Mouse (Mus musculus) intestine, embryonic 15.5 days (tissue): ENCODE results near the gene Eci1. TPM values are rescaled to one million over a fixed set of nuclear protein-coding genes. Genes with fewer than 3 reads are reported as not detected.
"Not testable (repeated sequence)": the region's sequence is repeated elsewhere in the genome, so short reads cannot be mapped to it uniquely, and the experiment has no call there.

ENCODE experiments used
- ATAC-seq: fragments of 200-750 bp; cut with Nextera tagmentation; 2 replicates; pipeline ENCODE4 v1.8.0; 2017; ENCODE audit warnings: moderate TSS enrichment, moderate library complexity
- H3K27ac ChIP-seq: fragments of 300-500 bp; sonication (generic); 2 replicates; pipeline ENCODE4 v1.5.1; 2015; ENCODE audit warnings: mild to moderate bottlenecking, inconsistent platforms
- H3K27me3 ChIP-seq: fragments of 300-500 bp; sonication (generic); replicated peaks from 2 replicates; pipeline ENCODE4 v1.6.1; 2015; ENCODE audit warnings: inconsistent platforms
- H3K36me3 ChIP-seq: fragments of 300-500 bp; sonication (generic); 2 replicates; pipeline ENCODE4 v1.6.1; 2015; ENCODE audit warnings: inconsistent platforms
- H3K4me1 ChIP-seq: fragments of 300-500 bp; sonication (generic); replicated peaks from 2 replicates; pipeline ENCODE4 v1.6.1; 2015; ENCODE audit warnings: inconsistent platforms
- H3K4me2 ChIP-seq: fragments of 300-500 bp; sonication (generic); replicated peaks from 2 replicates; pipeline ENCODE4 v1.6.1; 2015; ENCODE audit warnings: mild to moderate bottlenecking, inconsistent platforms
- H3K4me3 ChIP-seq: fragments of 300-500 bp; sonication (generic); replicated peaks from 2 replicates; pipeline ENCODE4 v1.5.1; 2015; ENCODE audit warnings: inconsistent platforms
- H3K9ac ChIP-seq: fragments of 300-500 bp; sonication (generic); 2 replicates; pipeline ENCODE4 v1.6.1; 2015; ENCODE audit warnings: inconsistent platforms
- H3K9me3 ChIP-seq: fragments of 300-500 bp; sonication (generic); 2 replicates; pipeline ENCODE4 v1.6.1; 2016; ENCODE audit warnings: inconsistent platforms
- WGBS: fragments of 180-500 bp; shearing (Covaris S2); methylation state at CpG from one replicate; pipeline ENCODE4 v1.1.7; 2015; 5-methylcytosine and 5-hydroxymethylcytosine counted together
- polyA plus RNA-seq: library from polyadenylated mRNA; unstranded; fragments of >200 nt; fragmentation: Nextera tagmentation; extraction: Ambion mirVana; gene quantifications from 2 replicates; pipeline ENCODE4 v1.2.1, GENCODE M21; 2015

Eci1 gene
- polyA plus RNA-seq, 1 experiment from 2014 or later = 122 TPM

GRCm38 (mm10) chr17:24414230-24414976 lies 12.0 kb upstream of the Eci1 start, which contains the start of gene Rnps1:
Rnps1 (plus strand) TSS chr17:24414565.
- peak within 1 kb of the TSS; percentile 95 for H3K27ac ChIP-seq
- H3K27me3 ChIP-seq = no peaks in the 10 kb centered on the region
- peak; percentile 93 for ATAC-seq
- no peaks in the 10 kb centered on the region for H3K9me3 ChIP-seq
- peak within 1 kb of the TSS; percentile 68 for H3K4me3 ChIP-seq
- under 1% methylated on average over 64 of the region's 64 CpGs for WGBS
- peaks cover 22% of the 10 kb centered on the region for H3K4me1 ChIP-seq
- H3K9ac ChIP-seq = peak within 1 kb of the TSS; percentile 84
- H3K36me3 ChIP-seq = peaks cover 8% of the 10 kb centered on the region
- H3K4me2 ChIP-seq = peak within 1 kb of the TSS; percentile 73

DNA sequence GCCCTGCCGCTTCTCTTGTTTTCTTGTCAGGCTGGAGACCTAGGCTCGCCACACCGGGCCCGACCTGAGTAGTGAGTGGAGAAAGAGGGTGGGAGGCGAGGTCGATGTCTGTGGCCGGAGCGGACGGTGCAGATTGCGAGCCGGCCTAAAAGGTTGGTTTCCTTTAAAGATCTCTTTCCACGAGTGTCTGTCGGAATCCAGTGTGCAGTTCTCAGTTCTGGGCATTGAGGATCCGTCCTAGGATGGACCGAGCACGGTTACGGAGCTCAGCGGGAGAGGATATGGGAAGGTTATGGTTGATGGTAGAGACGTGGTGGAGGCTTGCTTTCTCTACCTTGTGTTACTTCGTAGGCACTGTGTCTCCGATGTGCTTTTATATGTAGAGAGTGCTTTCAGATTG lies 11.4 kb upstream of the Eci1 start:
- Histone ChIP-seq H3K4me1 (peaks cover 22% of the 10 kb centered on the region), H3K27me3 (no peaks in the 10 kb centered on the region), H3K9me3 (no peaks in the 10 kb centered on the region), H3K9ac (peak overlapping the region; percentile 84), H3K27ac (peak overlapping the region; percentile 95), H3K4me2 (peak overlapping the region; percentile 59), H3K36me3 (peaks cover 14% of the 10 kb centered on the region), H3K4me3 (peak overlapping the region; percentile 68)
- WGBS = under 1% methylated on average over 21 of the region's 21 CpGs
- no peak for ATAC-seq

DNA sequence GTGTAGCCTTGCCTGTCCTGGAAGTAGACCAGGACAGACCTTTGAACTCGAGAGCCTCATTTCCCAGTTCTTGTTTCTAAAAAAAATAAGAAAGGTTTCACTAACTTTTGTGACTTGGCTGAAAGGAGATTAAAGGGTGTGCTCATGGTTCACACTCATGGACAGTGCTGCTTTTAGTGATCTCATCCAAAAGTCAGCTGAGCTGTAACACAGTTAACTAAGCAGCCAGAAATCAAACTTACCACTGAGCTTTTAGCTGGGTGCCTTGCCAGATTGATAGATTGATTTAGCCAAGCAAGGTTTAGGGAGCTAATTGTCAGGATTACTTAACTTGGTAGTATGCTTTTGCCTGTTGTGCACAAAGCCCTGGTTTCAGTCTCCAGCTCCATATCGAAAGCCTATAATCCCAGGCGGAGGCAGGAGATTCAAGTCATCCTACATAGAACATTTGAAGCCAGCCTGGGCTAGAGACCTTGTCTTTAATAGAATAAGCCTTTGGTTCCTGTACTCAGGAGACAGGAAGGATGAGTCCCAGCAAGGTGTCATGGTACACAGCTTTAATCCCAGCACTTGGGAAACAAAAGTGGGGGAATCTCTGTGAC lies 10.3 kb upstream of the Eci1 start:
- H3K4me1 ChIP-seq = peaks cover 22% of the 10 kb centered on the region
- ATAC-seq = no peak
- H3K4me3 ChIP-seq = peak overlapping the region; percentile 68
- peaks cover 25% of the 10 kb centered on the region for H3K36me3 ChIP-seq
- WGBS = 81% methylated on average over 3 of the region's 3 CpGs
- peak overlapping the region; percentile 59 for H3K4me2 ChIP-seq
- no peaks in the 10 kb centered on the region for H3K27me3 ChIP-seq
- no peak overlapping the region for H3K27ac ChIP-seq
- no peaks in the 10 kb centered on the region for H3K9me3 ChIP-seq
- peak overlapping the region; percentile 84 for H3K9ac ChIP-seq

- H3K9ac ChIP-seq = no peak overlapping the region
- H3K4me2 ChIP-seq = no peak overlapping the region
- 0 out of 2 replicates have a peak, but pooled peaks cover 6% of the 10 kb centered on the region for H3K4me1 ChIP-seq
- no peaks in the 10 kb centered on the region for H3K9me3 ChIP-seq
- peaks cover 58% of the 10 kb centered on the region for H3K36me3 ChIP-seq
- no peak overlapping the region for H3K4me3 ChIP-seq
- no peaks in the 10 kb centered on the region for H3K27me3 ChIP-seq
- H3K27ac ChIP-seq = no peak overlapping the region
- ATAC-seq = no peak
- 93% methylated on average over 4 of the region's 4 CpGs for WGBS
Observed at GRCm38 (mm10) chr17:24423114-24423513, 3.3 kb upstream of the Eci1 start.

GRCm38 (mm10) chr17:24424489-24424888 lies 2.0 kb upstream of the Eci1 start:
- H3K36me3 ChIP-seq = peaks cover 50% of the 10 kb centered on the region
- H3K4me2 ChIP-seq = no peak overlapping the region

DNA sequence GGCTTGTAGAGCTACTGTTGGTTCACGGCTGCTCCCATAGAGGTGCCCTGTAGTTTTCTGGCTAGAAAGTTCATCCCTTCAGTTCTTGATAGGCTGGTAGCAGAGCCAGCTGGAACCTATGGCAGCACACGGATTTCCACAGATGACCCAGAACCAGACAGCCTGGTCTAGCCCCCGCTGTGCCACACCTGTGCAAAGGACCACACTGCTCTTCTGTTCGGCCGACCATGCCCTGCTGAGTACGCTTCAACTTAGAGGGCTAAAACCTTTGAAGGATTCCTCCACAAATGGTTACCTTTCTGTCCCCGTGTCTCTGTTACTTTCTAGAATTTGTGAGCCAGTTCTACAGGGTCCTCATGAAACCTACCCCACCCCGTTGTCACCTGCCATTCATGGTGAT lies 1.1 kb upstream of the Eci1 start:
- not testable (repeated sequence) for H3K4me3 ChIP-seq, H3K9me3 ChIP-seq, H3K9ac ChIP-seq, H3K27ac ChIP-seq, H3K4me2 ChIP-seq, H3K27me3 ChIP-seq, H3K4me1 ChIP-seq, ATAC-seq
- H3K36me3 ChIP-seq = peaks cover 41% of the 10 kb centered on the region
- WGBS = 88% methylated on average over 6 of the region's 8 CpGs

More at GRCm38 (mm10) chr17:24424489-24424888, 2.0 kb upstream of the Eci1 start:
- Histone ChIP-seq H3K27ac (no peak overlapping the region), H3K9me3 (no peaks in the 10 kb centered on the region), H3K4me1 (0 out of 2 replicates have a peak, but pooled peaks cover 10% of the 10 kb centered on the region), H3K4me3 (no peak overlapping the region), H3K27me3 (no peaks in the 10 kb centered on the region), H3K9ac (no peak overlapping the region)
- 95% methylated on average over 5 of the region's 5 CpGs for WGBS
- ATAC-seq = no peak

DNA sequence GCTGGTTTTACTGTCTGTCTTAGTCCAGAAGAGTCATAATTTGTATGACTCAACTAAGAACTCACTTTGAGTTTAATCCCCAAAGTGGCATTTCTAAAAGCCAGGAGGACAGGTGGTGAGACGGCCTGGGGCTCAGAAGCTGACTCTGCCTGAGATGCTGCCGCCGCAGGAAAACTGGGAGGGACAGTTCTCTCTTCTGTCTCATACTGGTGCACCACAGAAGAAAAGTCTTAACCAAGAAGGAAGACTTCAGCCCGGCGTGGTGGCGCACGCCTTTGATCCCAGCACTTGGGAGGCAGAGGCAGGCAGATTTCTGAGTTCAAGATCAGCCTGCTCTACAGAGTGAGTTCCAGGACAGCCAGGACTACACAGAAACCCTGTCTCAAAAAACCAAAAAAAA lies 536 bp upstream of the Eci1 start:
- Histone ChIP-seq H3K4me2 (peak overlapping the region; percentile 67; the same call in 1 of the 2 replicates), H3K4me3 (no peak overlapping the region), H3K9ac (no peak overlapping the region), H3K9me3 (no peaks in the 10 kb centered on the region), H3K27ac (peak overlapping the region; percentile 97), H3K36me3 (peaks cover 36% of the 10 kb centered on the region), H3K4me1 (0 out of 2 replicates have a peak, but pooled peaks cover 10% of the 10 kb centered on the region), H3K27me3 (no peaks in the 10 kb centered on the region)
- ATAC-seq = peak; percentile 0; the same call in 1 of the 2 replicates
- 84% methylated on average over 7 of the region's 7 CpGs for WGBS

DNA sequence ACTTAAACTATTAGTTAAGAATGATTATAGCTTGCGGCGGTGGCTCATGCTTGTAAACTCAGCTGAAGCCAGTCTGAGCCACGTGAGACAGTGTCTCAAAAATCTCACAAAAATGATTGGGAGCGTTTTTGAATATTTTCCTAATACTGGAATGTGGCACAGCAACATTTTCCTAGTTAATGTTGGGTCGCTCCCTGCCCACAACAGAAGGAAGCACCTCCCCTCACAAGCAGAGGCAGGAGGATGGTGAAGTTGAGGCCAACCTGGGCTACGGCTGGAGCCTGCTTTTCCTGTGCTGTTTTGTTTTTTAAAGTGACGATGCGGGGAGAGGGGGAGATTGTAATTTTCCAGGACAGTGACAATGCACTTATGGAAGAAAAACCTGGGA lies 723 bp downstream of the Eci1 start:
- peak; percentile 11; the same call in 1 of the 2 replicates for ATAC-seq
- 2% methylated on average over 8 of the region's 8 CpGs for WGBS
- Histone ChIP-seq H3K27me3 (no peaks in the 10 kb centered on the region), H3K4me2 (peak overlapping the region; percentile 67), H3K27ac (peak overlapping the region; percentile 97), H3K4me1 (0 out of 2 replicates have a peak, but pooled peaks cover 10% of the 10 kb centered on the region), H3K9me3 (no peaks in the 10 kb centered on the region), H3K36me3 (peaks cover 23% of the 10 kb centered on the region), H3K9ac (peak overlapping the region; percentile 94), H3K4me3 (peak overlapping the region; percentile 79)

DNA sequence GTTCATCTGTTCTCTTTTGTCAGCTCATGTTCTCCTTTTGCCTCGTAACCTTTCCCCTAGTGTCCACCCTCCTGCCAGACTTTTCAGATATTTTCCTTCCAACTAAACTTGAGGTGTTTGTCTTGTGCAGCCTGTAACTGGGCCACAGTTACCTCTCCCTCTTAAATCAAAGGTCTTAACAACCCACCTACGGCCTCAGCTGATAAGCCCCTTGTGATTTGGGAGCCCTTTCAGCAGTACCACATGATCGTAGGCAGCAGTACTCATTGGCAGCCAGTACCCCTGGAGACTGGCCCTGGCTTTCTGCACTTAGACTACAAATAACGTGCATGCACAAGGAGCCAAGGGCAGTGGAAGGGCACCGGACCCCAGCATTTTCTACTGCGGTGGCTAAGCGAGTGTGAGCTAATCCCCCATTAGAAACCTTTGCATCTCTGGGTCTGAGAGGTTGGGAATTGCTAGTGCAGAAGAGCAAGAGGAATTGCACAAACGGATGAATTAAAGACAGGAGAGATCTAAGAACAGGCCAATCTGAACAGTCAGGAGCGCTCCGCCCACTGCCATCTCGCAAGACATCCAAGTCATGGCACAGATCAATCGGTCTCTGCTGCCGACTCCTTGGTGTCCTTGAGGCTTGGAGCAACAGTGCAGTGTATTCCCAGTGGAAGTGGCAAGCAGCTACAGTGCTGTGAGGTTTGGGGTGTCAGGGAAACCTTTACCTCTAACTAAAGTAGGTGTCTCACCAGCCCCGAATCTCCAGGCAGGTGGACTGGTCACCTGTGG lies 3.0 kb downstream of the Eci1 start:
- no peak overlapping the region for H3K27ac ChIP-seq
- ATAC-seq = no peak
- H3K4me2 ChIP-seq = no peak overlapping the region
- H3K4me3 ChIP-seq = no peak overlapping the region
- no peaks in the 10 kb centered on the region for H3K9me3 ChIP-seq
- peaks cover 13% of the 10 kb centered on the region for H3K36me3 ChIP-seq
- H3K4me1 ChIP-seq = 0 out of 2 replicates have a peak, but pooled peaks cover 10% of the 10 kb centered on the region
- H3K27me3 ChIP-seq = no peaks in the 10 kb centered on the region
- no peak overlapping the region for H3K9ac ChIP-seq
- WGBS = 77% methylated on average over 14 of the region's 14 CpGs

- Histone ChIP-seq H3K9ac (no peak overlapping the region), H3K9me3 (no peaks in the 10 kb centered on the region), H3K27me3 (no peaks in the 10 kb centered on the region), H3K27ac (no peak overlapping the region), H3K4me1 (no peaks in the 10 kb centered on the region), H3K4me2 (no peak overlapping the region), H3K4me3 (no peak overlapping the region), H3K36me3 (peaks cover 26% of the 10 kb centered on the region)
- WGBS = 75% methylated on average over 5 of the region's 5 CpGs
- peak; percentile 48 for ATAC-seq
Observed at GRCm38 (mm10) chr17:24437016-24437415, 10.6 kb downstream of the Eci1 start.

GRCm38 (mm10) chr17:24440377-24440776 lies 13.9 kb downstream of the Eci1 start:
- Histone ChIP-seq H3K4me3 (no peak overlapping the region), H3K9ac (no peak overlapping the region), H3K4me1 (no peaks in the 10 kb centered on the region), H3K36me3 (peaks cover 42% of the 10 kb centered on the region), H3K27me3 (no peaks in the 10 kb centered on the region), H3K9me3 (no peaks in the 10 kb centered on the region), H3K27ac (no peak overlapping the region), H3K4me2 (no peak overlapping the region)
- 86% methylated on average over 8 of the region's 8 CpGs for WGBS
- ATAC-seq = no peak

- Histone ChIP-seq H3K4me1 (no peaks in the 10 kb centered on the region), H3K27ac (no peak overlapping the region), H3K27me3 (no peaks in the 10 kb centered on the region), H3K36me3 (peaks cover 47% of the 10 kb centered on the region), H3K9ac (no peak overlapping the region), H3K4me2 (no peak overlapping the region), H3K4me3 (no peak overlapping the region), H3K9me3 (no peaks in the 10 kb centered on the region)
- no peak for ATAC-seq
- WGBS = 28% methylated on average over 2 of the region's 2 CpGs
Observed at GRCm38 (mm10) chr17:24441148-24441547, 14.7 kb downstream of the Eci1 start.
